ENCODE assay signal across 9 mouse cellular contexts in genomic region chr11:84729189-84729588, GRCm38 (mm10).
DNase-seq lines count a peak whose midpoint lies in the region; ATAC-seq and TF ChIP-seq lines count a peak whose summit lies in the region.
"Had no signal": no experiment of that assay in that cellular context is flagged by ENCODE, and none has a peak within 500 bp of the region (broad histone marks: within the 10 kb centered on the region; RNA-seq: fewer than 3 reads in every experiment).

No protein-coding gene starts in this region.

- H3K27ac ChIP-seq in gastrocnemius, adult 2 months, result no peak overlapping the region
- H3K27ac ChIP-seq in liver, embryonic 13.5 days, result no peak overlapping the region
- H3K27ac ChIP-seq in heart, embryonic 11.5 days (ENCODE audit: low read depth, low read length), result no peak overlapping the region
- H3K27ac ChIP-seq: heart, embryonic 13.5 days had no signal

- no peaks in the 10 kb centered on the region for H3K36me3 ChIP-seq in liver, embryonic 13.5 days
- H3K36me3 ChIP-seq in heart, embryonic 11.5 days (ENCODE audit: control insufficient read depth, insufficient read depth, low read length), result no peaks in the 10 kb centered on the region
- H3K36me3 ChIP-seq: heart, embryonic 13.5 days had no signal

- 9% methylated on average over 2 of the region's 2 CpGs for WGBS in liver, embryonic 13.5 days (ENCODE audit: insufficient replicate concordance)
- WGBS in heart, embryonic 11.5 days (ENCODE audit: insufficient replicate concordance), result 8% methylated on average over 2 of the region's 2 CpGs

- TF ChIP-seq CTCF in gastrocnemius, adult 2 months (IDR thresholded peaks at IDR 0.05), result no peak

- H3K9ac ChIP-seq in liver, embryonic 13.5 days, result no peak overlapping the region
- H3K9ac ChIP-seq in heart, embryonic 11.5 days (ENCODE audit: low read depth, low read length), result no peak overlapping the region
- H3K9ac ChIP-seq: heart, embryonic 13.5 days had no signal

- ATAC-seq in common myeloid progenitor, adult 5-6 weeks (replicated peaks; ENCODE audit: low read depth, poor library complexity, severe bottlenecking), result 0 out of 2 replicates have a peak, but pooled peaks have one; percentile 32
- no peak for ATAC-seq in liver, embryonic 13.5 days (ENCODE audit: low read depth)
- ATAC-seq in heart, embryonic 11.5 days (replicated peaks; ENCODE audit: insufficient number of reproducible peaks, low FRiP score, low TSS enrichment), result no peak

- H3K4me3 ChIP-seq in gastrocnemius, adult 2 months, result no peak overlapping the region
- no peak overlapping the region for H3K4me3 ChIP-seq in liver, embryonic 13.5 days (replicated peaks)
- no peak overlapping the region for H3K4me3 ChIP-seq in heart, embryonic 11.5 days (ENCODE audit: low read depth, low read length)
- H3K4me3 ChIP-seq: heart, embryonic 13.5 days had no signal

- intact Hi-C loops in gastrocnemius, adult 2 months (cut with DNase I), result no loop called here

- H3K27me3 ChIP-seq in liver, embryonic 13.5 days, result peaks cover 32% of the 10 kb centered on the region
- peaks cover 3% of the 10 kb centered on the region; the same call in 1 of the 2 replicates for H3K27me3 ChIP-seq in heart, embryonic 11.5 days (ENCODE audit: control insufficient read depth, insufficient read depth, low read length)

- DNase-seq in gastrocnemius, adult 2 months, result peak; percentile 32
- DNase-seq in gastrocnemius, adult 8-10 months (ENCODE audit: low spot score in 2 of 2), result no peak
- peak; percentile 19 for DNase-seq in A20 (ENCODE audit: low read depth, low spot score)
- peak; percentile 28 for DNase-seq in liver, embryonic 13.5 days
- DNase-seq in yolk sac, embryonic 10.5 days (ENCODE audit: low spot score), result peak; percentile 45
- no peak for DNase-seq in thymus, postnatal 0 days (ENCODE audit: low spot score)

- H3K9me3 ChIP-seq in liver, embryonic 13.5 days (replicated peaks), result no peaks in the 10 kb centered on the region
- H3K9me3 ChIP-seq in heart, embryonic 11.5 days (replicated peaks; ENCODE audit: control insufficient read depth, low read length), result no peaks in the 10 kb centered on the region
- H3K9me3 ChIP-seq: heart, embryonic 13.5 days had no signal

- no peak overlapping the region for H3K4me2 ChIP-seq in liver, embryonic 13.5 days
- H3K4me2 ChIP-seq in heart, embryonic 11.5 days, result no peak overlapping the region
- H3K4me2 ChIP-seq: heart, embryonic 13.5 days had no signal

- H3K4me1 ChIP-seq in liver, embryonic 13.5 days (replicated peaks), result peaks cover 20% of the 10 kb centered on the region
- H3K4me1 ChIP-seq in heart, embryonic 11.5 days (ENCODE audit: control insufficient read depth, insufficient read depth, low read length), result no peaks in the 10 kb centered on the region
- H3K4me1 ChIP-seq: heart, embryonic 13.5 days had no signal

Comparison
In these comparisons a context has a peak if more than half of its experiments do, and no peak if none do; other contexts are left out.
1. DNase-seq: peak in gastrocnemius, adult 2 months (single experiment), A20 (single experiment), liver, embryonic 13.5 days (single experiment) and yolk sac, embryonic 10.5 days (single experiment); none in gastrocnemius, adult 8-10 months (0 of 2) and thymus, postnatal 0 days (single experiment).